Mouse (Mus musculus): ENCODE data around the gene 9230112D13Rik. TPM values are rescaled to one million over a fixed set of nuclear protein-coding genes. Genes with fewer than 3 reads are reported as not detected.

The 9230112D13Rik gene
- polyA plus RNA-seq, 1 experiment from 2014 or later, result not detected

DNA sequence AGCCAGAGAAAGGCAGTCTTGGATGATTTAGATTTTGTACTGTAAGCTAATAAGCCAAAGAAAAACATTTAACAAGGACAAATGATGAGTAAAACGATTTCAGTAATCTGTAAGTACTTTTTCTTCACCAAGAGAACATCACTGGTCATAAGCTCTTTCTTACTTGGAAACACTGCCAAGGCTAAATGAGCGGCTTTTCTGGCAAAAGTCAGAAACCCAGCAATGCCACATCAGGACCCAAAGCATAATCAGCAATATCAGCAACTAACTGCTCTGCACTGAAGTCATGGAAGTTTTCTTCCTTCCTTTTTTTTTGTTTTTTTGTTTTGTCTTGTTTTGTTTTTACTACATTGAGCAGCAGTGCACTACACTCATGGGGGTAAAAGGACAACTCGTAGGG, 25.3 kb downstream of the 9230112D13Rik start:
- Histone ChIP-seq H3K9me3 (no peaks in the 10 kb centered on the region), H3K4me1 (peaks cover 43% of the 10 kb centered on the region), H3K9ac (no peak overlapping the region), H3K4me2 (replicated peaks) (no peak overlapping the region), H3K27me3 (no peaks in the 10 kb centered on the region), H3K4me3 (no peak overlapping the region), H3K36me3 (no peaks in the 10 kb centered on the region), H3K27ac (no peak overlapping the region)
- WGBS, result 69% methylated on average over 3 of the region's 3 CpGs
- no peak for ATAC-seq (ENCODE audit: insufficient number of reproducible peaks, insufficient read depth, low FRiP score, low TSS enrichment)

DNA sequence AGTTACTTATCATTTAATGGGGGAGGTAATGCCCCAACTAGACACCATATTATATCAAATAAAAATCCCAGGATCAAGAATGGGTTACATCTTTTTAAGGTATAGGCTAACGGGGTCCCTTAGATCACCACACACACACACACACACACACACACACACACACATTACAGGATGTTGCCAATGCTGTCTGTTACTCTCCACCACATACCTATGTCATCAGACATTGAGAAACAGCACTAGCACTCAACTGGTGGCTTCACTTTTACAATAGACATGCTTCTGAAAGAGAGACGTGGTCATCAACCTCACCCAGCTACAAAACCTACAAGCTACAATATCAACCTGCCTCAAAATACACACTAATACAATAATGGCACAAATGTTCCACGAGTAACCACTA, 28.9 kb downstream of the 9230112D13Rik start:
- H3K9me3 ChIP-seq, result no peaks in the 10 kb centered on the region
- no peaks in the 10 kb centered on the region for H3K27me3 ChIP-seq
- H3K36me3 ChIP-seq, result no peaks in the 10 kb centered on the region
- H3K27ac ChIP-seq, result no peak overlapping the region
- no peak overlapping the region for H3K4me2 ChIP-seq (replicated peaks)
- no peak overlapping the region for H3K9ac ChIP-seq
- peaks cover 32% of the 10 kb centered on the region; the same call in 1 of the 2 replicates for H3K4me1 ChIP-seq
- ATAC-seq (ENCODE audit: insufficient number of reproducible peaks, insufficient read depth, low FRiP score, low TSS enrichment), result no peak
- 84% methylated on average over 3 of the region's 3 CpGs for WGBS
- H3K4me3 ChIP-seq, result no peak overlapping the region

DNA sequence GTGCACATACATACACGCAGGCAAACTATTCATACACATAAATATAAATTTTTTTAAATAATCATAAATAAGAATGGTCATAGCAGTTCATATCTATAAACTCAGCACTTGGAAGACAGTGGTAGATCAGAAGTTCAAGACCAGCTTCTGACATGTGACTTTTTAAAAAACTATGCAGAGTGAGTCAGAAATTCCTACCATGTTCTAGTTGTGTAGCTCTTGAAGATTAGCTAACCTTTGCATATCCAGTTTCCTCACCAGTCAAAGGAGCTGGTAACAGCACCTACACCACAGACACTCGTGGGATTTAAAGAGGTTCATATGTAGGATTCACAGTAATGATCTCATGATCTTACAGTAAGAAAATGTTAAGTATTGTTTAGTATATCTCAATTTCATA, 29.9 kb downstream of the 9230112D13Rik start:
- Histone ChIP-seq H3K36me3 (no peaks in the 10 kb centered on the region), H3K9me3 (no peaks in the 10 kb centered on the region), H3K4me3 (no peak overlapping the region), H3K4me1 (peaks cover 30% of the 10 kb centered on the region), H3K27me3 (no peaks in the 10 kb centered on the region), H3K4me2 (replicated peaks) (no peak overlapping the region), H3K27ac (no peak overlapping the region), H3K9ac (no peak overlapping the region)
- ATAC-seq (ENCODE audit: insufficient number of reproducible peaks, insufficient read depth, low FRiP score, low TSS enrichment), result no peak
- WGBS, result 78% methylated on average over 2 of the region's 2 CpGs

DNA sequence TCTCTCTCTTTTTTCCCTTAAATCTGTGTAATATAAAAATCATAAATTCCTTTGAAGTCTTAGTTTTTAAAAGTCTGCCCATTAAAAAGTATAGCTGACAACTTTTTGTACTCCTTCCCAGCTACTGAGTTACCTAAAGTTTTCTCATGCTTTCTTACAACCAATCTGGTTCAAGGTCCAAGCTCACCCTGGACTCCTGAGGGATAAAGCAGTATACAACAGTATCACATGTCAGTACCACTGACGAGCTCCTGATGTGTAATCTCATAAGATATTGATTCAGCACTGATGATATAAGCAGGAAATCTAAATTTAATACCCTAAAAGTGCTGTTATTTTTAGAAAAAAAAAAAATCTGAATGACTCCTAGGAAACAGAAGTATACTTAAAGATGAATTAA, 31.6 kb downstream of the 9230112D13Rik start:
- Histone ChIP-seq H3K27me3 (no peaks in the 10 kb centered on the region), H3K36me3 (no peaks in the 10 kb centered on the region), H3K27ac (no peak overlapping the region), H3K9ac (no peak overlapping the region), H3K9me3 (no peaks in the 10 kb centered on the region), H3K4me3 (no peak overlapping the region), H3K4me1 (peaks cover 31% of the 10 kb centered on the region), H3K4me2 (replicated peaks) (no peak overlapping the region)
- WGBS, result 26% methylated on average over 1 of the region's 1 CpGs
- no peak for ATAC-seq (ENCODE audit: insufficient number of reproducible peaks, insufficient read depth, low FRiP score, low TSS enrichment)

DNA sequence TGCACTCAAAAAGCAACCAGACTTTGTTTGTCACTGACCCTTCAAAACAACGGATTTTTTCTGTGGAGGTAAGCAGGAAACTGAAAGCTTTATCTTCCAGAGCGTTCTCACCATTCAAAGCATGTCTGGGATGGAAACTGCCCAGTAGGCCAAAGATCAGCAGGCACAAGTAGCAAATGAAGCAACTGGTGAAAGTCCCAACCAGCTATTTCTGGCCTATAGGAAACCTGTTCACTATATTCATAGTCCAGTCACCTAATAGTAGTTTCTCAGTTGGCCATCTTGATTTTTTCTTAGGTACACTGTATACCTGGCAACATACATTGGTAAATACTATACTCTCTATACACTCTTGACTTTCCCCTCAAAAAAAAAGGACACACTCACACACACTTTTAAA, 32.7 kb downstream of the 9230112D13Rik start:
- WGBS, result 79% methylated on average over 2 of the region's 2 CpGs
- H3K9me3 ChIP-seq, result no peaks in the 10 kb centered on the region
- H3K9ac ChIP-seq, result no peak overlapping the region

DNA sequence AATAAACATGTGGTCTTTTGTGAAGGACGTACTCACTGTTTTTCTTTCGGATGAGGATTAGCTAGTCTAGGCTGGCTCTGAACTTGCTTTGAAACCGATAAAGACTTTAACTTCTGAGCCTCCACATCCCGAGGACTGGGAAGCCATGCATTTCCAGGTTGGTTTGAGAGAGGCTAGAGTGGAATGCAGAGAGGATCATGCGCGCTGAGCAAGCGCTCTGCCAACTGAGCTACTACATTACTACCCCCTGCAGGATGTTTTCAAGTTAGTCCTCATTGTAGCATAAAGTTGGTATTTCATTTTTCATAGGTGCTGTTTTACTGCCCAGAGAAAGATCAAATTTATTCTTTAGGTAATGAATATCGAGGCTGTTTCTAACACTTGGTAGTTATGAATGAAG, 36.4 kb downstream of the 9230112D13Rik start:
- ATAC-seq (ENCODE audit: insufficient number of reproducible peaks, insufficient read depth, low FRiP score, low TSS enrichment), result no peak
- 49% methylated on average over 8 of the region's 8 CpGs for WGBS

More for the DNA sequence above, 32.7 kb downstream of the 9230112D13Rik start:
- Histone ChIP-seq H3K4me3 (no peak overlapping the region), H3K27me3 (no peaks in the 10 kb centered on the region), H3K4me1 (peaks cover 31% of the 10 kb centered on the region), H3K36me3 (no peaks in the 10 kb centered on the region), H3K27ac (no peak overlapping the region), H3K4me2 (replicated peaks) (no peak overlapping the region)
- ATAC-seq (ENCODE audit: insufficient number of reproducible peaks, insufficient read depth, low FRiP score, low TSS enrichment), result no peak

DNA sequence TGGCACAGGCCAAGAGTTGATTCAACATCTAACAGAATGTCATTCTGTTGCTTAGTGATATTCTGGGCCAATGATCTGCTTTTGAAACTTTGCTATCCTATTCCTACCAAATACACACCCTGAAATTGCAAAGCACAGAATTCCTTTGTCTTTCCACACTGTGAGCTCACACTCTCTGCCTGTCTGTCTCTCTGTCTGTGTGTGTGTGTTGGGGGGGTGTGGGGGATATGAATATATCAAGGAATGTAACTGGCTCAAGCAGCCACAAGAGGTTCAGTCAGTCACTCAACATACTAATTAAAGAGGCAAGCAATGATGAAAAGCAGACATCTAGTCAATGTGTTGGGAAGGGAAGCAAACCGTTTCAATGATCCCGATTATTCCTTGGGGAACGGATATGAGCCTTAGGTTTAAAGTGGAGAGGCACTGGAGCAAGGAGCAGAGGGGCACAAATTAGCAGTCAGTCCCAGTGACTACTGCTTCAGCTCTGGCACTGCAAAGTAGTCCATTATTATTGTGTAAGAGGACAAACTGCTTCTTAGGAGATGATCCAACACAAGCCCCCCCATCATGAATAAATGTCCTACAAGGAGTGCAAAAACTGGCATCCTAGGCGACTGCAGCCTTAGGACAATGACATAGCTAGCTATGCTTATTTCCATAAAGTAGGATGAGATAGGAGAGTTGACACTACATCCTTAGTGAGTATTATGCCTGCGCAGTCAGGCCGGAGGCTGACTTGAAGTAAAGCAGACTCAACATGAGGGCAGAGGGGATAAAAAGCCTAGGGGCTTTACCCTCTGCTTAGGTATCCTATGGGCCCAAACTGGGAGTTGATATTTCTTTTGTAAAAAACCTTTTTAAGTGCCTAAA, 38.9 kb downstream of the 9230112D13Rik start:
- Histone ChIP-seq H3K27me3 (no peaks in the 10 kb centered on the region), H3K4me3 (no peak overlapping the region), H3K4me1 (peaks cover 34% of the 10 kb centered on the region), H3K27ac (no peak overlapping the region), H3K9ac (no peak overlapping the region), H3K9me3 (no peaks in the 10 kb centered on the region), H3K36me3 (no peaks in the 10 kb centered on the region), H3K4me2 (replicated peaks) (no peak overlapping the region)
- 48% methylated on average over 6 of the region's 6 CpGs for WGBS
- ATAC-seq (ENCODE audit: insufficient number of reproducible peaks, insufficient read depth, low FRiP score, low TSS enrichment), result no peak

More for the DNA sequence above, 36.4 kb downstream of the 9230112D13Rik start:
- H3K9ac ChIP-seq, result no peak overlapping the region
- no peaks in the 10 kb centered on the region for H3K27me3 ChIP-seq
- no peaks in the 10 kb centered on the region for H3K36me3 ChIP-seq
- no peaks in the 10 kb centered on the region for H3K9me3 ChIP-seq
- H3K4me3 ChIP-seq, result no peak overlapping the region
- H3K4me2 ChIP-seq (replicated peaks), result no peak overlapping the region
- peaks cover 42% of the 10 kb centered on the region for H3K4me1 ChIP-seq
- no peak overlapping the region for H3K27ac ChIP-seq

DNA sequence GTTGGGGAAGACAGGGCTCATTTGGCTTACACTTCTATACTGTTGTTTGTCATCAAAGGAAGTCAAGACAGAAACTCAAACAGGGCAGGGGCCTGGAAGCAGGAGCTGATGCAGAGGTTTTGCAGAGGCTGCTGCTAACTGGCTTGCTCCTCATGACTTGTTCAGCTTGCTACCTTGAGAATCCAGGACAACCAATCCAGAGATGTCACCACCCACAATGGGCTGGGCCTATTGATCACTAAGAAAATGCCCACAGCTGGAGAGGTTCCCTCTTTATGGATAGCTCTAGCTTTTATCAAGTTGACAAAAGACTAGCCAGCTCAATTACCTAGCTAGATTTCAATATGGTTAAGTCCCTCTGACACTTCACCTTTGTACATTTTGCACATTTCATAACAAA, 51.0 kb downstream of the 9230112D13Rik start:
- no peaks in the 10 kb centered on the region for H3K9me3 ChIP-seq
- no peak overlapping the region for H3K4me2 ChIP-seq (replicated peaks)
- H3K4me3 ChIP-seq, result no peak overlapping the region
- H3K27me3 ChIP-seq, result no peaks in the 10 kb centered on the region
- no peak for ATAC-seq (ENCODE audit: insufficient number of reproducible peaks, insufficient read depth, low FRiP score, low TSS enrichment)
- no peak overlapping the region for H3K27ac ChIP-seq
- no peak overlapping the region for H3K9ac ChIP-seq
- H3K36me3 ChIP-seq, result no peaks in the 10 kb centered on the region
- peaks cover 11% of the 10 kb centered on the region for H3K4me1 ChIP-seq

DNA sequence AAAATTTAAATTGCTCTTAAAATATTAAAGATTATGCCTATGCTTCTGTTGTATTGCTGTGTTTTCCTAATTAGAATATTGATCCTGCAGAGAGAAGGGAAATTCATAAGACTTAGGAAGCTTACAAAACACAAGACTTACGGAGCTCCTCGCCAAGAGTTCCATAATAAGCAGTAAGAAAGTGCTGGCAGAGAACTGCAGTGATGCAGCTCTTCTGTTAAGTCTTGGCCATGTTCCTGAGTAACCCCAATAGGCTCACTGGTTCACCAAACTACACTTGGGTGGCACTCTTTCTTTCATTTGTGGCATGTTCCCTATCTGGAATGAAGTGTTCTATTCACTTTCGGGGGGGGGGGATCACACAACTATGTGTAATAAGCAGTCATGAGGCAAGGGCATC, 56.3 kb downstream of the 9230112D13Rik start:
- Histone ChIP-seq H3K36me3 (no peaks in the 10 kb centered on the region), H3K4me2 (replicated peaks) (no peak overlapping the region), H3K27ac (no peak overlapping the region), H3K9ac (no peak overlapping the region), H3K9me3 (no peaks in the 10 kb centered on the region), H3K27me3 (no peaks in the 10 kb centered on the region), H3K4me3 (no peak overlapping the region), H3K4me1 (peaks cover 3% of the 10 kb centered on the region; the same call in 1 of the 2 replicates)
- no peak for ATAC-seq (ENCODE audit: insufficient number of reproducible peaks, insufficient read depth, low FRiP score, low TSS enrichment)
- 78% methylated on average over 3 of the region's 3 CpGs for WGBS

Other genes with a start within 250 kb of the 9230112D13Rik start
- 17.0 and 17.9 TPM in 2 replicates for gene Shld2, start 212.3 kb downstream of the 9230112D13Rik start, polyA plus RNA-seq (2016; fragmentation: Nextera tagmentation; extraction: Ambion mirVana)
- gene Glud1, start 212.1 kb downstream of the 9230112D13Rik start, polyA plus RNA-seq (2016; fragmentation: Nextera tagmentation; extraction: Ambion mirVana), result 102 and 103 TPM in 2 replicates
- not detected in 2 replicates for gene Fam25c, start 167.4 kb downstream of the 9230112D13Rik start, polyA plus RNA-seq (2016; fragmentation: Nextera tagmentation; extraction: Ambion mirVana)
- gene Sncg, start 148.0 kb downstream of the 9230112D13Rik start, polyA plus RNA-seq (2016; fragmentation: Nextera tagmentation; extraction: Ambion mirVana), result 67.0 and 95.6 TPM in 2 replicates
- 8.1 and 8.7 TPM in 2 replicates for gene Mmrn2, start 147.3 kb downstream of the 9230112D13Rik start, polyA plus RNA-seq (2016; fragmentation: Nextera tagmentation; extraction: Ambion mirVana)
- gene Bmpr1a, start 19.5 kb downstream of the 9230112D13Rik start, polyA plus RNA-seq (2016; fragmentation: Nextera tagmentation; extraction: Ambion mirVana), result 71.4 TPM in 2 replicates
- 1.1 and 1.6 TPM in 2 replicates for gene Ldb3, start 65.9 kb upstream of the 9230112D13Rik start, polyA plus RNA-seq (2016; fragmentation: Nextera tagmentation; extraction: Ambion mirVana)
- gene Opn4, start 77.3 kb upstream of the 9230112D13Rik start, polyA plus RNA-seq (2016; fragmentation: Nextera tagmentation; extraction: Ambion mirVana), result 0.97 and 1.1 TPM in 2 replicates
- gene Wapl, start 151.1 kb upstream of the 9230112D13Rik start, polyA plus RNA-seq (2016; fragmentation: Nextera tagmentation; extraction: Ambion mirVana), result 33.1 and 36.1 TPM in 2 replicates